Mouse (Mus musculus): ENCODE measurements at regions not wholly inside any gene's neighbourhood (a gene's known extent, or its start where the extent isn't known, plus 50 kb on each side); places are given as distances from the start of the nearest gene placed in this dataset.

GRCm38 (mm10) chr14:110543303-110544134 lies 211.4 kb downstream of the Slitrk6 start:
- Histone ChIP-seq H3K27ac (no peak overlapping the region), H3K9ac (ENCODE audit: low read depth, low read length) (no peak overlapping the region), H3K4me2 (ENCODE audit: low read length) (no peak overlapping the region), H3K4me1 (replicated peaks; ENCODE audit: insufficient read depth, low read length) (no peaks in the 10 kb centered on the region), H3K9me3 (replicated peaks; ENCODE audit: low read length) (no peaks in the 10 kb centered on the region), H3K4me3 (replicated peaks; ENCODE audit: low read depth, low read length) (no peak overlapping the region), H3K27me3 (ENCODE audit: insufficient read depth, low read length) (no peaks in the 10 kb centered on the region), H3K36me3 (ENCODE audit: insufficient read depth, low read length) (no peaks in the 10 kb centered on the region)
- no peak for TF ChIP-seq CTCF (IDR thresholded peaks at IDR 0.05; ENCODE audit: low read depth)
- WGBS: 60% methylated on average over 4 of the region's 4 CpGs
- ATAC-seq (replicated peaks; ENCODE audit: low FRiP score, low read depth) (no peak), DNase-seq (ENCODE audit: low spot score) (peak; percentile 61)

GRCm38 (mm10) chr14:110527306-110527705 lies 227.6 kb downstream of the Slitrk6 start:
- Histone ChIP-seq H3K9me3 (replicated peaks; ENCODE audit: low read length) (no peaks in the 10 kb centered on the region), H3K9ac (ENCODE audit: low read depth, low read length) (no peak overlapping the region), H3K4me1 (replicated peaks; ENCODE audit: insufficient read depth, low read length) (no peaks in the 10 kb centered on the region), H3K36me3 (ENCODE audit: insufficient read depth, low read length) (no peaks in the 10 kb centered on the region), H3K27ac (no peak overlapping the region), H3K4me3 (replicated peaks; ENCODE audit: low read depth, low read length) (no peak overlapping the region), H3K27me3 (ENCODE audit: insufficient read depth, low read length) (no peaks in the 10 kb centered on the region), H3K4me2 (ENCODE audit: low read length) (no peak overlapping the region)
- WGBS: 76% methylated on average over 3 of the region's 3 CpGs
- DNase-seq (ENCODE audit: low spot score): no peak
- ATAC-seq (replicated peaks; ENCODE audit: low FRiP score, low read depth): no peak
- no peak for TF ChIP-seq CTCF (IDR thresholded peaks at IDR 0.05; ENCODE audit: low read depth)

- WGBS: 65% methylated on average over 3 of the region's 3 CpGs
Measured at GRCm38 (mm10) chr14:110485057-110485456, 269.9 kb downstream of the Slitrk6 start.

GRCm38 (mm10) chr14:110472743-110473142 lies 282.2 kb downstream of the Slitrk6 start:
- no peak overlapping the region for H3K4me2 ChIP-seq (ENCODE audit: low read length)
- 60% methylated on average over 3 of the region's 3 CpGs for WGBS
- DNase-seq (ENCODE audit: low spot score) (no peak), ATAC-seq (replicated peaks; ENCODE audit: low FRiP score, low read depth) (no peak)
- H3K4me3 ChIP-seq (replicated peaks; ENCODE audit: low read depth, low read length): no peak overlapping the region
- no peaks in the 10 kb centered on the region for H3K4me1 ChIP-seq (replicated peaks; ENCODE audit: insufficient read depth, low read length)
- no peak overlapping the region for H3K27ac ChIP-seq
- H3K27me3 ChIP-seq (ENCODE audit: insufficient read depth, low read length): no peaks in the 10 kb centered on the region
- H3K36me3 ChIP-seq (ENCODE audit: insufficient read depth, low read length): no peaks in the 10 kb centered on the region
- H3K9ac ChIP-seq (ENCODE audit: low read depth, low read length): no peak overlapping the region
- no peaks in the 10 kb centered on the region for H3K9me3 ChIP-seq (replicated peaks; ENCODE audit: low read length)
- no peak for TF ChIP-seq CTCF (IDR thresholded peaks at IDR 0.05; ENCODE audit: low read depth)

More at GRCm38 (mm10) chr14:110485057-110485456, 269.9 kb downstream of the Slitrk6 start:
- Histone ChIP-seq H3K9ac (ENCODE audit: low read depth, low read length) (no peak overlapping the region), H3K27me3 (ENCODE audit: insufficient read depth, low read length) (no peaks in the 10 kb centered on the region), H3K4me1 (replicated peaks; ENCODE audit: insufficient read depth, low read length) (no peaks in the 10 kb centered on the region), H3K4me2 (ENCODE audit: low read length) (no peak overlapping the region), H3K36me3 (ENCODE audit: insufficient read depth, low read length) (no peaks in the 10 kb centered on the region), H3K4me3 (replicated peaks; ENCODE audit: low read depth, low read length) (no peak overlapping the region), H3K27ac (no peak overlapping the region), H3K9me3 (replicated peaks; ENCODE audit: low read length) (no peaks in the 10 kb centered on the region)
- no peak for TF ChIP-seq CTCF (IDR thresholded peaks at IDR 0.05; ENCODE audit: low read depth)
- DNase-seq (ENCODE audit: low spot score): no peak
- no peak for ATAC-seq (replicated peaks; ENCODE audit: low FRiP score, low read depth)

GRCm38 (mm10) chr14:110472176-110472575 lies 282.8 kb downstream of the Slitrk6 start:
- Histone ChIP-seq H3K36me3 (ENCODE audit: insufficient read depth, low read length) (no peaks in the 10 kb centered on the region), H3K27ac (no peak overlapping the region), H3K27me3 (ENCODE audit: insufficient read depth, low read length) (no peaks in the 10 kb centered on the region), H3K4me3 (replicated peaks; ENCODE audit: low read depth, low read length) (no peak overlapping the region), H3K9ac (ENCODE audit: low read depth, low read length) (no peak overlapping the region), H3K4me2 (ENCODE audit: low read length) (no peak overlapping the region), H3K9me3 (replicated peaks; ENCODE audit: low read length) (no peaks in the 10 kb centered on the region), H3K4me1 (replicated peaks; ENCODE audit: insufficient read depth, low read length) (no peaks in the 10 kb centered on the region)
- 93% methylated on average over 3 of the region's 3 CpGs for WGBS
- ATAC-seq (replicated peaks; ENCODE audit: low FRiP score, low read depth) (no peak), DNase-seq (ENCODE audit: low spot score) (no peak)
- no peak for TF ChIP-seq CTCF (IDR thresholded peaks at IDR 0.05; ENCODE audit: low read depth)

- no peak for TF ChIP-seq CTCF (IDR thresholded peaks at IDR 0.05; ENCODE audit: low read depth)
- WGBS: 100% methylated on average over 1 of the region's 1 CpGs
- Histone ChIP-seq H3K4me3 (replicated peaks; ENCODE audit: low read depth, low read length) (no peak overlapping the region), H3K9me3 (replicated peaks; ENCODE audit: low read length) (no peaks in the 10 kb centered on the region), H3K4me1 (replicated peaks; ENCODE audit: insufficient read depth, low read length) (no peaks in the 10 kb centered on the region), H3K4me2 (ENCODE audit: low read length) (no peak overlapping the region), H3K36me3 (ENCODE audit: insufficient read depth, low read length) (no peaks in the 10 kb centered on the region), H3K27me3 (ENCODE audit: insufficient read depth, low read length) (no peaks in the 10 kb centered on the region), H3K9ac (ENCODE audit: low read depth, low read length) (no peak overlapping the region), H3K27ac (no peak overlapping the region)
- no peak for ATAC-seq (replicated peaks; ENCODE audit: low FRiP score, low read depth)
- DNase-seq (ENCODE audit: low spot score): no peak
Measured at GRCm38 (mm10) chr14:110470714-110471113, 284.2 kb downstream of the Slitrk6 start.

All from kidney, postnatal 0 days (tissue).